Mouse (Mus musculus) heart, postnatal 0 days (tissue): ENCODE results near the gene Rere.

Experiments used
- CTCF ChIP-seq: IDR thresholded peaks from 2 replicates; pipeline ENCODE4 v1.5.1; 2016; ENCODE audit warnings: antibody characterized with exemption, control low read depth, low read depth
- EP300 ChIP-seq: IDR thresholded peaks from 2 replicates; pipeline ENCODE4 v1.6.1; 2016; ENCODE audit warnings: antibody characterized with exemption, low read depth

- TF ChIP-seq EP300 (no peak), CTCF (no peak)
These were observed 294.9 kb downstream of the Rere start for GRCm38 (mm10) chr4:150576339-150576738.
